Mouse (Mus musculus) left cerebral cortex, adult 8-10 months (tissue): Measurements from ENCODE around the gene Tectb. TPM values are rescaled to one million over a fixed set of nuclear protein-coding genes. Genes with fewer than 3 reads are reported as not detected.
"Not testable (repeated sequence)": the region's sequence is repeated elsewhere in the genome, so short reads cannot be mapped to it uniquely, and the experiment has no call there.

Experiments
- DNase-seq, 2 experiments: peaks; one replicate each; pipeline ENCODE4 v3.0.0; 2022; ENCODE audit warnings: low spot score in 2 of 2
- total RNA-seq, 4 experiments: library from RNA; stranded (reverse); gene quantifications; 2 replicates each; pipeline ENCODE4 v1.2.4; 2022

The Tectb gene
- total RNA-seq, 4 experiments from 2014 or later, result 0.21 TPM; not detected in 2

GRCm38 (mm10) chr19:55165183-55165865 is 15.2 kb upstream of the Tectb start:
- no peak for DNase-seq

GRCm38 (mm10) chr19:55165954-55166353 is 14.6 kb upstream of the Tectb start:
- no peak for DNase-seq

- DNase-seq, result no peak
These were observed 13.8 kb upstream of the Tectb start for GRCm38 (mm10) chr19:55166741-55167140.

DNA sequence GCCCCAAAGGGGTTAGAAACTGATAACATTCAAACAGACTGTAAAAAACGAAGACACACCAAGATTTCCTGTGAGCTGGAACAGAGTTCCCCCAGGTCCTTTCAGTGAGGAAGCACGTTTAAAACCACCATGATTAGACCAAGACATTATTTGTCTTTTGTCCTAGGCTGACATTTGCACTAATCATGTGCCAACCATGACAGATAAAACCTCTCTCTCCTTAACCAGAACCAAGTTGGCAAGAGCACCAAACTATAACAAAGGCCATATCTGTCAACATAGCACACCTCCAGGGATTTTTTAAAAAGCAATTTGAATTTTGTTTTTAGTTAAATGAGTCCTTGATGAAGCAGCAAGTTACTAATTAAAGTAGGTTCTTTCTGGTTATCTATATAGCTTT is 12.8 kb upstream of the Tectb start:
- no peak for DNase-seq

- DNase-seq, result no peak
These were observed 12.2 kb upstream of the Tectb start for GRCm38 (mm10) chr19:55168360-55168759.

- DNase-seq, result not testable (repeated sequence)
These were observed 11.2 kb upstream of the Tectb start for GRCm38 (mm10) chr19:55169236-55169729.

DNA sequence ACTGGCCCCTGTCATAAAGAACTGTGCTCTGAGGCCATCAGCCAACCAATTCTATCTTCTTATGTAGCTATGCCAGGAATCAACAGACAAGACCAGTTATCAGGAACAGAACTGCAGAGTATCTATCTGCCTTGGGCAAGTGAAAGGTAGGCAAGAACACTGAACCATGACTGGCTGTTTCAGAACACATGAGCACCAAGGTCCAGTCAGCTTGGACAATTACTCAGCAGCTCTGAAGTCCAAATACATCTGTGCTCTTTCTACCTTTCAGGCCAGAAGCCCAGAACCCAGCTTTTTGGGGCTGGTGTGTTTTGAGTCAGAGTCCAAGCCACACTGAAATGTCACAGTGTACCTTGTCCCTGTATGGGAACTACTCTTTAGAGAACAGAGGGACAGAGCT is 10.1 kb upstream of the Tectb start:
- no peak for DNase-seq

- no peak for DNase-seq
These were observed 8.9 kb upstream of the Tectb start for GRCm38 (mm10) chr19:55171585-55171984.

GRCm38 (mm10) chr19:55177143-55177542 is 3.4 kb upstream of the Tectb start:
- DNase-seq, result no peak

DNA sequence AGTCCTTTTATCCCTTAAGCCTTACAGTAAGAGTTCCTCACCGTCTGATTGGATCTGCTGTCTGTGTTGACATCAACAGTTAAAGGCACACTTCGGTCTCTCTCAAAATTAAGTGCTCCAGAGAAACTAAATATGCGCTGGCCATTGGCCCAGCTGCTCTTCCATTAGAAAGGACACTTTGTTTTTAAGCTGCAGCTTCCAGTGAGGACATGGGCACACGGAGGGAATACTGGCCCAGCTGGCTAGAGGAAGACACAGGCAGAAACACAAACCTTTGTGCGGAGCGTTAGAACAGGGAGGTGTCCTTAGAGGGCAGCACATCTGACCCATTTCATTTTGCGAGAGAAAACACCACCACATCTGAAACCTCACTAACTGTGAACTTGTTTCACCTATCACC is 3.9 kb downstream of the Tectb start:
- DNase-seq, result no peak

DNA sequence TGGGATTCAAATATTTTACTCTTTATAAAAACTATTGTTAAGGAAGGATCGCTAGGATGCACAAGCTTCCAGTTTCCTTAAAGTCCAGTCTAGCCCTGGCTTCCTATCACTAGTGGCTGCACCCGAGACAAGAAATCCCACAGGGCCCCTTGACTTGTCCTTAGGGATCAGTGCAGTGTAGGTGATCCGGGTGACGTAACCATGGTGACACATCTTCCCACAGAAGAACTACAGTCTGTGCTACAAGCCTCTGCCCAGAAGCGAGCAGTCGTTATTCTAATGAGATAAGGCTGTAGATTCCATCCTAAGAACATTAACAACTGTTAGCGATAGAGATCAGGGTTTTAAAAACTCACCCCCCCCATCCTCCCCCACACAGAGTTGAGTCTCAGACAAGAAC is 4.5 kb downstream of the Tectb start:
- no peak for DNase-seq

DNA sequence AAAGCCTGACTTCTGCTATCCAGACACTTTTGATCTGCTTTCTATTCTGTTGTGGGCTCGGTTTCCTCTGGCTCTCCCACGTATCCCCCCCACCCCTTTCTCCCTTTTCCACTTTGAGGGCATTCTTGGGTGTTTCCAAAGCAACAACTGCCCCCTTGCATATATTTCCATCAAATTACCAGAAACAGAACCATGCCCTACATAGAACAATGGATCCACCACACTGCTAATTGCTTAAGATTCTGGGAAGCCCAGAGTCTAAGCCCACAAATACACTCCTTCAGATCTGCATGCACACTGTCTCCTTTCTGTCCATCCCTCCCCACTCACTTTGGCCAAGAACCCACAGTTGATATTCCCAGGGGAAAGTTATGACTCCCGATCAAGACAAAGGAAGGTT is 5.1 kb downstream of the Tectb start:
- no peak for DNase-seq

DNA sequence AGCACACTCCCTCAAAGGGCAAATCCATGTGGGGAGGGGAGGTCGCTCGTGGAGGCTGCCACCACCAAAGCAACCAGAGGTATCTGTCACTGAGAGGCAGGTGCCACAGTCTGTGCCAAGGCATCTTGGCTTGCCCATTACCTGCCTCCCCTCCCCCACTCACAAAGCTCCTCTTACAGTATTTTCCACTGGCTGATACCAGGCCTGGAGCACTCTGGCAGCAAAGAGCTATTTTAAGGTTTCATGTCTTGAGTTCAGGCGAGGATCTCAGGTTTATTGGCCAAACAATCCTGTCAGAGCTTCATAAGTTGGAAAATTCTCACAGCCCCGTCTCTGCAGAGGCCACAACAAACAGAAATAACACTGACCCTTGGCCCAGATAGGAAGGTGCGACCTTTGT is 9.5 kb downstream of the Tectb start:
- DNase-seq, result no peak

DNA sequence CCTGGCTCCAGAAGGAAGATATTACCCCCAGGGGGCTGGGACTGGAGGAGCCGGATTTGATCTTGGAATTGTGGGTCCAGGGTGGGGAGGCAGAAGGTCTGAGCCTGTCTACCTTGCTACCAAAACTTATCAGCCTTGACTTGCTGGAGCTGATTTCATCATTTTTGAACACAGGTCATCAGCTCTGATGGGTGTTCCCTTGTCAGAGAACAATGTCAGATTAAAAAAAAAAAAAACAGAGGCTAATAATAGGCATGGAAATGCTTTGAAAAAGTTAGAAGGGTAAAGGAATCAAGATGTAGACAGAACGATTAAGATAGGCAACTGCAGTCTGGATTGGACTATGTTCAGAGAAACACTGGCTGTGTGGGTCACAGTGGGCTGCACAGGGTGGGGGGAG is 11.1 kb downstream of the Tectb start:
- DNase-seq, result no peak

DNA sequence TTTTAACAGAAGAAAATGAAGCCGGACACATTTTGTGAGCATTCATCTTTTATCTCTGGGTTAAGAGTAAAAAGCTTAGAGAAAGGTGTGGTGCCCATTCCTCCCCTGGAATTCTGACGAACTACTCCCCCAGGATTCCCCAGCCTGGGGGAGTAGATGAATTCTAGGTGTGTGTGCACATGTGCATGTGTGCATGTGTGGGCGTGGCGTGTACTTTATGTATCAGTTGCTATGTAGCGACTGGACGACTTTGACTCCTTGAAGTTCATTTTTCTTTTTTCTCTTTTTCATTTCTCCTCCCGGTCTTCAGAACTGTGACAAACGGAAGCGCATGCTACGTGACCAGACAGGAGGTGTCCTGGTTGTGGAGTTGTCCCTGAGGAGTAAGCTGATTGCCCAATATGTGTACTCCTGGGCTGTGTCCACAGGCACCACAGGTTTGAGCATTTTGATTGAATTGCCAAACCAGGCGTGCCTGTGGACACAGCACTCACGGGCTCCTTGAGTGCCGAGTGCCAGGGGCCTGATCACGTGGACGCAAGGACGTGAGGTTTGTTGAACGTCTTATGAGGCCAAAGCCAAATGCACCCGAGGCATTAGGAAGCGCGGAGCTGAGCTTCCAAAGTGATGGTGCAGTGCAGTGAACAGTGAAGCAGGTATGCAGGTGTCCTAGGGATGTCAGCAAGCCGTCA is 11.9 kb downstream of the Tectb start:
- no peak for DNase-seq

DNA sequence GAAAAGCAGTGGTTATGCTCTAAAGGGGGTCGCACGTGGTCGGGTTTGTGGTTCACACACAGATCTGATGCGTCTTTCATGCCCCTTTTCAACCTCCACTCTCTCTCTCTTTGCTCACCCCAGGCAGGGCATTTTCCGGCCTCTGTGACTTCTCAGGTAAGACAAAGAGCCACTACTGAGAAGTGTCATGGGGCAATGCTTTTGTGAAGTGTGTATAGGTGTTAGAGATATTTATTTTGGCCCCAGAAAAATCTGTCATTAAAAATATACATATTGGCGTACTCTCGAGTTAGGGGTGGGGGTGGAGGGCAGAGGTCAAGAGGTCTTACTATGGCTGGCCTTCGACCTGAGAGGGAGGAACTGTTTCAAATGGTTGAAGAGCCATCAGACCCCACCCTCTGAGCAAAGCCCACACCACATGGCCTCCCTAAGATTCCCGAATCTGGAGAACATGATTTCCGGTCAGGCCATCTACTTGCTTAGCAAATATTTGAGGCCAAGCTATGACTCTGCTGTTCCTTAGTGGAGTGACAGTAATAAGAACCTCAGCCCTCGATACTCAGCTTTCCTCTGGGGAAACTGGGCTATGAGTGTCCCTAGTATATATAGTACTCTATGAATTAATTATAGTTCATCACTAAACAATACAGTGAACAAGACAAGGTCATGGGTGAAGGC is 13.3 kb downstream of the Tectb start:
- no peak for DNase-seq

DNA sequence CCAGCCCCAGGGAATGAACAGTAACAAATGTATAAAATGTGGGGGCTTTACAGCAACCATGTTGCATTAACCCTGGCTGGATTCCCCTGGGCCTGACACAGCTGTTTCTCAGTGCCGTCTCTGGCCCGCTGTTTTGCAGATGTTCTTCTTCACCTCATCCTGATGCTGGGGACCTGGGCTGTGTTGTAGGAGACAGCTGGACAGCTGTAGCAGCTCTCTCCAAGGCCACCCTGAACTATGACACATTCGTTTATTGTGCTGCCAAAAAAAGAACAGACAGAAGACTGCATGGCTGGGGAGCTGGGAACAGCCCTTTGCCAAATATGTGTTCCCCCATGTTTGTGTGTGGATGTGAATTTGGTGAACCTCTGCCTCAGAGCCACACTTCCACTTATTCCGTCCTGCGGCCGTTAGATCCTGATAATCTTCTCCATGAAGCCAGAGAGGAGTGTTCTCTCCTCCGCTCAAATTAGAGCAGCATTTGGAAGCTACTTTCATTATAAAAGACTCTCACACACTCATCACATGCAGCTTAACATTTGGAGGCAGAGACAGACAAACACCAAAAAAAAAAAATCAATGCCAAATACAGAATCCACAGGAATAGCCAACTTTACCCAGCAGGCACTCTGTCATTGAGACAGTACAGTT is 14.1 kb downstream of the Tectb start:
- no peak for DNase-seq

- DNase-seq, result no peak
These were observed 15.0 kb downstream of the Tectb start for GRCm38 (mm10) chr19:55195574-55195973.

GRCm38 (mm10) chr19:55198303-55198702 is 17.8 kb downstream of the Tectb start:
- DNase-seq, result no peak

DNA sequence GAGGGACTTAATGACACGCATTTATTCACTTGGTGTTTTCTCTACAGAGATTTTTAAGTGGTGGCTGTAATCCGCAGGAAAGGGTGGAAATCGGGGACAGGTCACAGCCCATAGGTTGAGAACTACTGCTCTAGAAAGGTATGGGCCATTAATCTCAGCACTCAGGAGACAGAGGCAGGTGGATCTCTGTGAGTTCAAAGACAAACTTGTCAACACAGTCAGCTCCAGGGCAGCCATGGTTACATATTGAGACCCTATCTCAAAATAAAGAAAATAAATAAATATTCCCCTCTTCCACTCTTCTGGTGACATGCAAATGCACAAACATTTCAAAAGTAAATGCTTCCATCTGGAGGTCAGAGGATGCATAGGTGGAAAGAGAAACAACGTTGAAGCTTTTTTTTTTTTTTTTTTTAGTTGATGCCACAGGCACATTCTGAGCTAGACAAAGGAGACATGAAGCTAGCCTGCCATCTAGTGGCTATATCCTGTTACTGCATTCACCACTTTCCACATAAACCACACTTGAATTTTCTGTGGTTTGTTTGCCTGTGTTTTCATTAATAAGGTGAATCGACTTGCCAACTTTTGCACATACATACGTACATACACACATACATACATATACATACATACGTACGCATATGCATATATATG is 26.1 kb downstream of the Tectb start:
- DNase-seq, result no peak

- no peak for DNase-seq
These were observed 26.7 kb downstream of the Tectb start for GRCm38 (mm10) chr19:55207205-55207604.
